Mouse (Mus musculus): ENCODE measurements around the gene Skint7.
"Not testable (repeated sequence)": the region's sequence is repeated elsewhere in the genome, so short reads cannot be mapped to it uniquely, and the experiment has no call there.

The Skint7 gene

DNA sequence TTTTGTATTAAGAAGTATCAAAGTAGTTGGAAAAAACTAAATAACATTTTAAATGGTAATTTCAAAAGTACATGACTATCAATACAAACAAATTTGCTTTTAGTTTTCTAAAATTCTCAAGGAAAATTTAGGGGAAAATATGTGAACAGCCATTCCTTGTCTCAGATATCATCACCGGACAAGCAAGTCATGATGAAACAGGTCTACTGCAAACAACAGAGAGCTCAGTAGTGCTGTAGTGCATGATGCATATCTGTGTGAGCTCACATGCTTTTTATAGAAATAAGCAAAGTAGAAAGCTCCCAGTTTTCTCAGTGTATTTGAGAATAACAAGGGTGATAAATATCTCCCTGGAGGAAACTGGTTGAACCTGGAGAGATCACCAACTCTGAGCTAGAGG is at the start of gene Skint7:
TSS of gene Skint7 (plus strand) at position 301 of the 400 bp plus-strand sequence.
- no peak for DNase-seq

DNA sequence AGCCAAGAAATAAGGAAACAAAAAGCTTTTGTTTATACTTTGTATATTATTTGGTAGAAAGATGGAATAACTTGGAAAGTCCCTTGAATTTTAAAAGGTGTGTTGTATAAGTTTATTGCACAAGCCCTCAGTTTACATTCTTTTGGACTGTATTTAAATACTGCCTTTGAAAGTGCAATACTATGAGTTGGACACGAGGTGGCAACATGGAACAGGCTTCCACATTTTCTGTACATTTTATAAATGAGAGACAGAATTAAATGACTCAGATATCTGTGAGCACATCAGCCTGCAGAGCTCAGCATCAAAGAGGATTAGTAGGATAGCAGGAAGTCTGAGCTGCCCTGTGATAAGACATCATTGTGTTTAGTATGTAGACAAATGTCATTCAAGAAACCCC is 11.4 kb upstream of the Skint7 start:
- DNase-seq, result no peak

- not testable (repeated sequence) for DNase-seq
Observed at GRCm38 (mm10) chr4:111963241-111963640, 9.5 kb upstream of the Skint7 start.

DNA sequence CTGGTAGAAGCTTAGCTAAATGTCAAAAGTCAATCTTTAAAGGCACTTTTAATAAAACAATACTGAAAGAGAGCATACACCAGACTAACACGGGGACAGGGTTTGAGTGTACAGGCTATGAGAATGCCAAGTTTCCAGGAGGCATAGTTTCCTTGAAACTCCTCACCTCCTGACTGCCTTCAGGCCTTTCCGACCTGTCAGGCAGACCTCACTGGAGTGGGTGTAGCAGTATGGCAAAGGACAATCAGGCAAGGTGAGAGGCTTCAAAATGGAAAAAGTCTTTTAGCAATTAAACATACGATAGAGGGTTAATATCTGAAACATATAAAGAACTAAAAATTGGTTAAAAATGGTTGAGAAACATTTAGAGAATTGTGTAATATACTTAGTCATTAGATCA is 9.1 kb upstream of the Skint7 start:
- no peak for DNase-seq

DNA sequence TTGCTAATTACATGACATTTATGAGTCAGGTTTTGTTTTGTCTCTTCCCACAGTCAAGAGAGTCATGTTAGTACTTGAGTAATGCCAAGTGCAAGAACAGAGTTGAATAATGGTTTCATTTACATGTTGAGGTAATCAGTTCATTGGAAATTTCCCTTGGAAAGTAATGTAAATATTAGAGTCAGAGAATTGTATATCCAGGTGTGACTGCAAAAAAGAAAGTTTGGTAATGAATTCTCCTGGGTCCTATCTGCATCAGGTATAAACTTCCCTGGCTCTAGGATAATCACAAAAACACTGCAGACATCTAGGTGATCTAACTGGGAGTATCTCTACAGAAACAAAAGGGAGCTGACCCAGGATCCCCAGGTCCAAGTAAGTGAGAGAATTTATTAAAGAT is 33.2 kb downstream of the Skint7 start, which contains the start of gene Skint1:
TSS of gene Skint1 (plus strand) at position 301 of the 400 bp plus-strand sequence.
- DNase-seq, result no peak
